Mouse (Mus musculus) lung, embryonic 16.5 days (tissue): ENCODE measurements around the gene Pnp. TPM values are rescaled to one million over a fixed set of nuclear protein-coding genes. Genes with fewer than 3 reads are reported as not detected.
"Not testable (repeated sequence)": the region's sequence is repeated elsewhere in the genome, so short reads cannot be mapped to it uniquely, and the experiment has no call there.

Experiments used
- ATAC-seq: fragments of 200-750 bp; cut with Nextera tagmentation; 2 replicates; pipeline ENCODE4 v1.8.0; 2017; ENCODE audit warnings: low read depth, mild to moderate bottlenecking, moderate library complexity
- H3K27ac ChIP-seq: fragments of 300-500 bp; sonication (generic); 2 replicates; pipeline ENCODE4 v1.5.1; 2014; ENCODE audit warnings: mild to moderate bottlenecking, control low read depth, low read length
- H3K27me3 ChIP-seq: fragments of 300-500 bp; sonication (generic); 2 replicates; pipeline ENCODE4 v1.6.1; 2014; ENCODE audit warnings: low read depth, low read length, mixed read lengths; ENCODE audit not compliant: control insufficient read depth, insufficient read depth
- H3K36me3 ChIP-seq: fragments of 300-500 bp; sonication (generic); 2 replicates; pipeline ENCODE4 v1.6.1; 2014; ENCODE audit warnings: low read length; ENCODE audit not compliant: control insufficient read depth, insufficient read depth
- H3K4me1 ChIP-seq: fragments of 300-500 bp; sonication (generic); replicated peaks from 2 replicates; pipeline ENCODE4 v1.6.1; 2014; ENCODE audit warnings: low read length, mixed read lengths; ENCODE audit not compliant: control insufficient read depth, insufficient read depth
- H3K4me2 ChIP-seq: fragments of 300-500 bp; sonication (generic); 2 replicates; pipeline ENCODE4 v1.6.1; 2014; ENCODE audit warnings: low read depth, low read length, control low read depth
- H3K4me3 ChIP-seq: fragments of 300-500 bp; sonication (generic); 2 replicates; pipeline ENCODE4 v1.5.1; 2014; ENCODE audit warnings: mild to moderate bottlenecking, low read length, control low read depth
- H3K9ac ChIP-seq: fragments of 300-500 bp; sonication (generic); 2 replicates; pipeline ENCODE4 v1.6.1; 2014; ENCODE audit warnings: low read length, control low read depth
- H3K9me3 ChIP-seq: fragments of 300-500 bp; sonication (generic); 2 replicates; pipeline ENCODE4 v1.6.1; 2016; ENCODE audit warnings: low read length; ENCODE audit not compliant: control insufficient read depth
- WGBS: fragments of 180-500 bp; shearing (Covaris S2); extraction: QIAGEN DNeasy Blood & Tissue Kit; methylation state at CpG from one replicate; pipeline ENCODE4 v1.1.7; 2014; 5-methylcytosine and 5-hydroxymethylcytosine counted together
- polyA plus RNA-seq: library from polyadenylated mRNA; unstranded; fragments of >200 nt; fragmentation: Nextera tagmentation; extraction: Ambion mirVana; gene quantifications from 2 replicates; pipeline ENCODE4 v1.2.1, GENCODE M21; 2015

Pnp gene
- polyA plus RNA-seq, 1 experiment from 2014 or later, result 68.8 TPM

DNA sequence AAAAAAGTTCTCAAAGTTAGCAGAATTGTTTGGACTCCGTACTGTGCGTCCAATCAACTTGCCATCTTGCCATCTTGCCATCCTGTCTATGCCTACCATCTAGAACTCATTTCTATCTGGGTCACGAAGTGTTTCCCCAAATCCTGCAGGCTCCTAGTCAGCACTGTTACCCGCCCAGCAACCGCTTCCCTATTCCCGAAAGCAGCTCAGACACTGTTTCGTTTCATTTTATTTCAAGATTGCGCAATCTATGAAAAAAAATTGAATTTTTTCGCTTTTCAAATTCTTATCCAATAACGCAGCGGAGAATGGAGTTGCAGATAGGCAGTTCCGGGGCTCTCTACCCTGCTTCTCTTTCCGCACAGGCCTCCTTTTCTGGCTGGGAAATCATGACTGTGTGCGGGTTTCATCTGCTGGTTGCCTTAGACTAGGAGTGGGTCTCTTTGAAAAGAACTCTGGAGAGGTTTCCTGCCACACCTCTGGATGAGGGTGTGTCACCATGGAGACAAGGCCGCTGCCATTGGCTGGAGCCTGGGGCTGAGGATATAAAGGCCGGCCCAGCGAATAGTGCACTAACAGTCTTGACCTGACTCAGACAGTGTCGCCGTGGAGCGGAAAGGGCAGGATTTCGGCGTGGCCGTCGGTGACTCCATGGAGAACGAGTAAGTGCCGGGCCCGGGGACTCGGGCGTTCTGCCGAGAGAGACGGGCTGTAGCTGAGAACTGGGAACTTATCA is 13.2 kb downstream of the Pnp start, which contains the start of gene Gm49342:
TSS of gene Gm49342 (plus strand) at position 586 of the 736 bp plus-strand sequence.
- peaks cover 6% of the 10 kb centered on the region; the same call in 1 of the 2 replicates for H3K4me1 ChIP-seq
- ATAC-seq, result peak; percentile 99
- H3K4me2 ChIP-seq, result peak within 1 kb of the TSS; percentile 75
- WGBS, result 9% methylated on average over 31 of the region's 31 CpGs
- H3K27ac ChIP-seq, result peak within 1 kb of the TSS; percentile 95
- H3K27me3 ChIP-seq, result no peaks in the 10 kb centered on the region
- H3K4me3 ChIP-seq, result peak within 1 kb of the TSS; percentile 64
- no peaks in the 10 kb centered on the region for H3K9me3 ChIP-seq
- H3K9ac ChIP-seq, result peak within 1 kb of the TSS; percentile 72
- 0 out of 2 replicates have a peak, but pooled peaks cover 2% of the 10 kb centered on the region for H3K36me3 ChIP-seq

DNA sequence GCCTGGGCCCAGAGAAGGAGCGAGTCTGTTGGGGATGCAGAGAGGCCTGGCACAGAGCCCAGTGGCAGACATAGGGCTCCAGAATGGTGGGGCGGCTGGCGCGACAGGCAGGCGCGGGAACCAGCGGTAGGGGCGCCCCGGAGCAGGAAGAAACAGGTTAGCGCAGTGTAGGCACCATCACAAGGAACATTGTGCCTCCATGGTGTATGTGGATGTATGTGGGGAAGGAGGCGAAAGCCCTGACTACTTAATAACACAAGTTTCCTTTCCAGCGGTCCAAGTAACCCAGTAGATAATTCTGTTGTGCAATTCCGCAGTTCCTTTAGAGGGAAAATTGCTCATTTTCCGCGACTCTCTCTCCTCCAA is 13.8 kb downstream of the Pnp start:
- H3K27ac ChIP-seq, result peak overlapping the region; percentile 95
- ATAC-seq, result peak; percentile 92
- H3K4me1 ChIP-seq, H3K27me3 ChIP-seq, H3K36me3 ChIP-seq, H3K9me3 ChIP-seq: not testable (repeated sequence)
- peak overlapping the region; percentile 72 for H3K9ac ChIP-seq
- peak overlapping the region; percentile 75 for H3K4me2 ChIP-seq
- under 1% methylated on average over 15 of the region's 15 CpGs for WGBS
- H3K4me3 ChIP-seq, result peak overlapping the region; percentile 64

DNA sequence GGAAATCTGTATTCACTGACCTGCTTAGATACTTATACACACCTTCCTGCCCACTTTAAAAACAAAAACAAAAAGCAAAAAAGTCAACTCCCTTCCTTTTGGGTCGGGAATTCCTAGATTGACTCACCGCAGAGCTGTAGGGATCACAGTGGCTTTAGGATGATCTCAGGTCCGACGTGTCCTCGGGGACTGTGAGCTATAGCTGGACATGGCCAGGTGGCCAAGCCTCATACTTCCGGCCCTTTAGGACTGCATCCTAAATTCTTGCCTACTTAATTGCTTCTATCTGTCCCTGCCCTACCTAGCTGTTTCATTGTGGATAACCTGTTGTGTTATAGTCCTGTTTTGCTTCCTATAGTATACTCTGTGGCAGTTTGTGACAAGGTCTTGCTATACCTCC is 14.2 kb downstream of the Pnp start:
- H3K27me3 ChIP-seq, ATAC-seq, H3K36me3 ChIP-seq, H3K9me3 ChIP-seq, H3K4me1 ChIP-seq: not testable (repeated sequence)
- Histone ChIP-seq H3K4me2 (peak overlapping the region; percentile 75), H3K4me3 (peak overlapping the region; percentile 64), H3K27ac (peak overlapping the region; percentile 95), H3K9ac (peak overlapping the region; percentile 72)
- 8% methylated on average over 6 of the region's 6 CpGs for WGBS

DNA sequence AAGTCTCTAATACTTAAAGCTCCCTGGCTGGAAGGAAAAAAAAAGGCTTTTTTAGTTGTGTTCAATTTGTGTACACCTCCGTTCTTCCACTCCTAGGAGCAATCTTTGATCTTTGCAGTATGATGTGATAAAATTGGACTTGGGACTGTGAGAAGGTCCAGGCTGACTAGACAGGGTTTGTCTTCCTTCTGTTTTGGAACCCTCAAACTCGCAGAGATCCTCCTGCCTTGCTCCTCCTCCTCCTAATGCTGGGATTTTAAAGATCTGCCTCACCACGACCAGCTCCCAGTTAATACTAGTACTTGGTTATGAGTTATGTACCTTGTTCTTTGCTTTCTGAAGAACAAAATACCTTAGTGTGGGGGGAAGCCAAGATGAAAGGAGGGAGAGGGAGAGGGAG is 14.6 kb downstream of the Pnp start:
- peak overlapping the region; percentile 72 for H3K9ac ChIP-seq
- peak overlapping the region; percentile 64 for H3K4me3 ChIP-seq
- WGBS, result 20% methylated on average over 3 of the region's 3 CpGs
- not testable (repeated sequence) for ATAC-seq, H3K4me1 ChIP-seq, H3K27me3 ChIP-seq, H3K9me3 ChIP-seq, H3K36me3 ChIP-seq
- H3K4me2 ChIP-seq, result peak overlapping the region; percentile 75
- peak overlapping the region; percentile 95 for H3K27ac ChIP-seq

DNA sequence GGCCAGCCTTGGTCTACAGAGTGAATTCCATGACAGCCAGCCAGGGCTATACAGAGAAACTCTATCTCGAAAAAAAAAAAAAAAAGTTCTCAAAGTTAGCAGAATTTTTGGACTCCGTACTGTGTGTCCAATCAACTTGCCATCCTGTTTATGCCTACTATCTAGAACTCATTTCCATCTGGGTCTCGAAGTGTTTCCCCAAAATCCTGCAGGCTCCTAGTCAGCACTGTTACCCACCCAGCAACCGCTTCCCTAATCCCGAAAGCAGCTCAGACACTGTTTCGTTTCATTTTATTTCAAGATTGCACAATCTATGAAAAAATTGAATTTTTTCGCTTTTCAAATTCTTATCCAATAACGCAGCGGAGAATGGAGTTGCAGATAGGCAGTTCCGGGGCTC is 24.6 kb downstream of the Pnp start:
- no peak overlapping the region for H3K9ac ChIP-seq
- no peak overlapping the region for H3K4me2 ChIP-seq
- H3K27ac ChIP-seq, result no peak overlapping the region
- ATAC-seq, result no peak
- no peaks in the 10 kb centered on the region for H3K9me3 ChIP-seq
- no peaks in the 10 kb centered on the region for H3K27me3 ChIP-seq
- peaks cover 2% of the 10 kb centered on the region; the same call in 1 of the 2 replicates for H3K36me3 ChIP-seq
- H3K4me1 ChIP-seq, result no peaks in the 10 kb centered on the region
- H3K4me3 ChIP-seq, result no peak overlapping the region
- 77% methylated on average over 10 of the region's 10 CpGs for WGBS

DNA sequence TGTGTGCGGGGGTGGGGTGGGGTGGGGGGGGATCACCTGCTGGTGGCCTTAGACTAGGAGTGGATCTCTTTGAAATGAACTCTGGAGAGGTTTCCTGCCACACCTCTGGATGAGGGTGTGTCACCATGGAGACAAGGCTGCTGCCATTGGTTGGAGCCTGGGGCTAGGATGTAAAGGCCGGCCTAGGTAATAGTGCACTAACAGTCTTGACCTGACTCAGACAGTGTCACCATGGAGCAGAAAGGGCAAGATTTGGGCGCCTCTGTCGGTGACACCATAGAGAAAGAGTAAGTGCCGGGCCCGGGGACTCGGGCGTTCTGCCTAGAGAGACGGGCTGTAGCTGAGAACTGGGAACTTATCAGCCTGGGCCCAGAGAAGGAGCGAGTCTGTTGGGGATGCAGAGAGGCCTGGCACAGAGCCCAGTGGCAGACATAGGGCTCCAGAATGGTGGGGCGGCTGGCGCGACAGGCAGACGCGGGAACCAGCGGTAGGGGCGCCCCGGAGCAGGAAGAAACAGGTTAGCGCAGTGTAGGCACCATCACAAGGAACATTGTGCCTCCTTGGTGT is 25.1 kb downstream of the Pnp start, which contains the start of gene Pnp2:
TSS of gene Pnp2 (plus strand) at position 51 of the 567 bp plus-strand sequence.
- H3K36me3 ChIP-seq, H3K4me1 ChIP-seq, H3K27ac ChIP-seq, H3K27me3 ChIP-seq, H3K9me3 ChIP-seq: not testable (repeated sequence)
- ATAC-seq, result peak; percentile 89
- peak within 1 kb of the TSS; percentile 27 for H3K4me3 ChIP-seq
- H3K9ac ChIP-seq, result peak within 1 kb of the TSS; percentile 35; the same call in 1 of the 2 replicates
- 4% methylated on average over 19 of the region's 19 CpGs for WGBS
- peak within 1 kb of the TSS; percentile 45 for H3K4me2 ChIP-seq

DNA sequence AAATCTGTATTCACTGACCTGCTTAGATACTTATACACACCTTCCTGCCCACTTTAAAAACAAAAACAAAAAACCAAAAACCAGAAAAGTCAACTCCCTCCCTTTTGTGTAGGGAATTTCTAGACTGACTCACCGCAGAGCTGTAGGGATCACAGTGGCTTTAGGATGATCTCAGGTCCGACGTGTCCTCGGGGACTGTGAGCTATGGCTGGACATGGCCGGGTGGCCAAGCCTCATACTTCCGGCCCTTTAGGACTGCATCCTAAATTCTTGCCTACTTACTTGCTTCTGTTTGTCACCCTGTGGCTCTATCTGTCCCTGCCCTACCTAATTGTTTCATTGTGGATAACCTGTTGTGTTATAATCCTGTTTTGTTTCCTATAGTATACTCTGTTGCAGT is 25.8 kb downstream of the Pnp start:
- not testable (repeated sequence) for H3K27ac ChIP-seq, H3K4me1 ChIP-seq, H3K36me3 ChIP-seq, H3K9me3 ChIP-seq, ATAC-seq, H3K27me3 ChIP-seq, H3K4me3 ChIP-seq, H3K9ac ChIP-seq
- H3K4me2 ChIP-seq, result peak overlapping the region; percentile 45; the same call in 1 of the 2 replicates
- 84% methylated on average over 6 of the region's 6 CpGs for WGBS

DNA sequence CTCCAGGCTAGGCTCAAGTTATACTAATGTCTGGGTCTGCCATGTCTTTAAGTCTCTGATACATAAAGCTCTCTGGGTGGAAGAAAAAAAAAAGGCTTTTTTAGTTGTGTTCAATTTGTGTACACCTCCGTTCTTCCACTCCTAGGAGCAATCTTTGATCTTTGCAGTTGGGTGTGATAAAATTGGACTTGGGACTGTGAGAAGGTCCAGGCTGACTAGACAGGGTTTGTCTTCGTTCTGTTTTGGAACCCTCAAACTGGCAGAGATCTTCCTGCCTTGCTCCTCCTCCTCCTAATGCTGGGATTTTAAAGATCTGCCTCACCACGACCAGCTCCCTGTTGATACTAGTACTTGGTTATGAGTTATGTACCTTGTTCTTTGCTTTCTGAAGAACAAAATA is 26.3 kb downstream of the Pnp start:
- H3K27ac ChIP-seq, H3K4me1 ChIP-seq, H3K4me2 ChIP-seq, ATAC-seq, H3K4me3 ChIP-seq, H3K9me3 ChIP-seq, H3K36me3 ChIP-seq, H3K9ac ChIP-seq, H3K27me3 ChIP-seq: not testable (repeated sequence)
- 54% methylated on average over 3 of the region's 3 CpGs for WGBS

DNA sequence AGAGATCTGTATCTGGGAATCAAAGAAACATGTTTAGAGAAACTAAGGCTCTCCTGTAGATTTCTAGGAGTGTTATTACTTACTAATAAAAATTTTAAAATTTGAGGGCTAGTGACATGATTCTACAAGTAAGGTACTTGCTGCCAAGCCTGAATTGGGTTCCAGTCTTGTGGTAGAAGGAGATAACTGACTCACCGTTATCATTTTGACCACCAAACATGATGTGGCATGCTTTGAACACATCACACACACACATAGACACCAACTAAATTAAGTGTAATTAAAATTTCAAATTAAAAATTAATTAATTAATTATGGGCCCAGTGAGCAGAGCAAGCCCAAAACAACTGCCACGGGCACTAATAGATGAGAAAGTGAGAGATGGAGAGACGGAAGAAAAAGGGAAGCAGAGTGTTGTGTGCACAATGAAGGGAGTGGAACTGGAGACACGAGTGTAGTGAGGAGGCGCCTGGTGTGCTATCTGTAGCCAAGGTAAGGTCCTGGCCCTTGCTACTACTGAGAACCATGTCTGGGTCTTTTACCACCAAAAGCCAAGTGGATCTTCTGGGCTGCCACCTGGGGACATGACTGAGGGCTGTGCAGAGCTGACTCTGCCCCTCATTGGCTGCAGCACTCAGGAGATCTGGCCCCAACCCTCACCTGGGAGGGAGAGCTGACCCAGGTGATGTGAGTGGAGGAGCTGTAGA is 27.6 kb downstream of the Pnp start:
- ATAC-seq, H3K4me3 ChIP-seq, H3K36me3 ChIP-seq, H3K4me2 ChIP-seq, H3K9me3 ChIP-seq, H3K27ac ChIP-seq, H3K27me3 ChIP-seq, H3K9ac ChIP-seq, H3K4me1 ChIP-seq: not testable (repeated sequence)
- 84% methylated on average over 5 of the region's 5 CpGs for WGBS
